Mouse (Mus musculus): Measurements from ENCODE around the gene Oaz2.

- TF ChIP-seq CTCF (IDR thresholded peaks at IDR 0.05; ENCODE audit: low read depth): no peak
- no peak for TF ChIP-seq EP300 (IDR thresholded peaks at IDR 0.05; ENCODE audit: low read depth)
Measured at GRCm38 (mm10) chr9:65672996-65673395, 5.2 kb downstream of the Oaz2 start.
